Mouse (Mus musculus): ENCODE measurements around the gene Mycbpap. TPM values are rescaled to one million over a fixed set of nuclear protein-coding genes. Genes with fewer than 3 reads are reported as not detected.

Mycbpap gene
- polyA plus RNA-seq, 1 experiment from 2014 or later, result 9.1 TPM

DNA sequence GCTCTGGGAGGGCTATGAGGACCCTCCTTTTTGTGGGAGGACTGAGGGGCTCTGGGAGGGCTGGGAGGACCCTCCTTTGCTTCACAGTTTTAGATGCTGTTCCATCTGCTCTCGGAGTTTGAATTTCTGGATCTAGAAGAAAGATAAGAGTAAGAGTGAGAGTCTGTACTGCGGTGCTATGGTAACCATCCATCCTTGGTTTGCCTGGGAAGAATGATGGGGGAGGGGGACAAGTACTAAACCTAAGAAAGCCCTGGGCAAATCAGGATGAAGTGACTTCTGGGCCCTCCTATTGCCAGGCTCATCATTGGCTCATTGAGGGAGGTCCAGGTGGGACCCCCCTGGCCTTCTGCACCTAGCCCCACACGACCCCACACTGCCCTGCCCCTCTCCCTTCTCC is 36.7 kb upstream of the Mycbpap start:
- no peaks in the 10 kb centered on the region for H3K4me1 ChIP-seq (ENCODE audit: control insufficient read depth, insufficient read depth, low read length)
- no peak for ATAC-seq (replicated peaks; ENCODE audit: insufficient number of reproducible peaks, low FRiP score, low TSS enrichment)
- no peaks in the 10 kb centered on the region for H3K27me3 ChIP-seq (ENCODE audit: control insufficient read depth, insufficient read depth, low read length)
- no peak overlapping the region for H3K9ac ChIP-seq (ENCODE audit: low read depth, low read length)
- no peak overlapping the region for H3K27ac ChIP-seq (ENCODE audit: low read depth, low read length)
- WGBS (ENCODE audit: insufficient replicate concordance), result 59% methylated on average over 3 of the region's 3 CpGs
- H3K4me3 ChIP-seq (ENCODE audit: low read depth, low read length), result no peak overlapping the region
- no peak overlapping the region for H3K4me2 ChIP-seq
- no peaks in the 10 kb centered on the region for H3K36me3 ChIP-seq (ENCODE audit: control insufficient read depth, insufficient read depth, low read length)
- H3K9me3 ChIP-seq (replicated peaks; ENCODE audit: control insufficient read depth, low read length), result no peaks in the 10 kb centered on the region

DNA sequence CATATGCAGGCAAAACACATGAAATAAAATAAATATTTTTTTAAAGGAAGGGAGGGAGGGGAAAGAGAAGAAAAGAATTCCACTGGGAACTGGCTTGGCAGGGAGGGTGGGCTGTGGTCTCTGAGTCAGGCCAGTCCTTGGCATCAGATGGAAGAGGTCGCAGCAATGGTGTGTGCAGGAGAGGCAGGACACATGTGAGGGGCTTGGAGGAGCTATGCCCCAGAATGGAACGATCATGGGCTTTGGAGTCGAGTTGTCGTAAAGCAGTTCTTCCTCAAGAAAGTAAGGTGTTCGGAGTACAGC is 28.9 kb upstream of the Mycbpap start:
- Histone ChIP-seq H3K9ac (ENCODE audit: low read depth, low read length) (no peak overlapping the region), H3K4me2 (no peak overlapping the region), H3K4me3 (ENCODE audit: low read depth, low read length) (no peak overlapping the region), H3K27ac (ENCODE audit: low read depth, low read length) (no peak overlapping the region), H3K36me3 (ENCODE audit: control insufficient read depth, insufficient read depth, low read length) (no peaks in the 10 kb centered on the region), H3K4me1 (ENCODE audit: control insufficient read depth, insufficient read depth, low read length) (0 out of 2 replicates have a peak, but pooled peaks cover 5% of the 10 kb centered on the region), H3K27me3 (ENCODE audit: control insufficient read depth, insufficient read depth, low read length) (no peaks in the 10 kb centered on the region), H3K9me3 (replicated peaks; ENCODE audit: control insufficient read depth, low read length) (no peaks in the 10 kb centered on the region)
- WGBS (ENCODE audit: insufficient replicate concordance), result 84% methylated on average over 5 of the region's 5 CpGs
- ATAC-seq (replicated peaks; ENCODE audit: insufficient number of reproducible peaks, low FRiP score, low TSS enrichment), result no peak

DNA sequence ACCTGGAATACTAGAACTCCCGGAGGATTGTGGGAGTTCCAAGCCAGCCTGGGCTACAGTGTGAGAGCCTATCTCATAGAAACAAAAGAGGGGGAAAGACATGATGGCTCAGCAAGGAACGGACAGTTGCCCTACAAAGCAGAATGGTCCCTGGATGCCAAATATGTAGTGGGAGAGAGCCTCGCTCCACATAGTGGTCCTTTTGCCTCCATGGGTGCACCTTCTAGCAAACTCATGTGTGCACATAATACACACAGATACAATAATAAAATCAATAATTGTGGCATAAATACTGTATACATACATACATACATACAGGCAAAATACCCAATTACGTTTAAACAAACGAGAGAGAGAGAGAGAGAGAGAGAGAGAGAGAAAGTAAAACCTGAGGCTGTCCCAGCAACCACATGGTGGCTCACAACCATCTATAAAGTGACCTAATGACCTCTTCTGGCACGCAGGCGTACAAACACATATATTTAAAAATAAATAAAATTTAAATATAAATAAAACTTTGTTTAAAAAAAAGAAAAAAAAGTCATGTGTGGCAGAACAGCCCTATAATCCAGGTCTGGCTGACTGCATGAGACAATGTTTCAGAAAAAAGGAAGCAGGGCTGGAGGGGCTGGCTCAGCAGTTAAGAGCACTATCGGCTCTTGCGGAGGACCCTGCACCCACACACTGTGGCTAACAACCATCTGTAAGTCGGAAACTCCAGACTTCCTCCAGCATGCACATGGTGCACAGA is 28.3 kb upstream of the Mycbpap start:
- Histone ChIP-seq H3K9me3 (replicated peaks; ENCODE audit: control insufficient read depth, low read length) (no peaks in the 10 kb centered on the region), H3K36me3 (ENCODE audit: control insufficient read depth, insufficient read depth, low read length) (no peaks in the 10 kb centered on the region), H3K4me3 (ENCODE audit: low read depth, low read length) (no peak overlapping the region), H3K4me1 (ENCODE audit: control insufficient read depth, insufficient read depth, low read length) (peaks cover 6% of the 10 kb centered on the region; the same call in 1 of the 2 replicates), H3K9ac (ENCODE audit: low read depth, low read length) (0 out of 2 replicates have a peak overlapping the region, but pooled peaks have one; percentile 80), H3K27ac (ENCODE audit: low read depth, low read length) (no peak overlapping the region), H3K4me2 (no peak overlapping the region), H3K27me3 (ENCODE audit: control insufficient read depth, insufficient read depth, low read length) (no peaks in the 10 kb centered on the region)
- no peak for ATAC-seq (replicated peaks; ENCODE audit: insufficient number of reproducible peaks, low FRiP score, low TSS enrichment)
- 75% methylated on average over 10 of the region's 10 CpGs for WGBS (ENCODE audit: insufficient replicate concordance)

DNA sequence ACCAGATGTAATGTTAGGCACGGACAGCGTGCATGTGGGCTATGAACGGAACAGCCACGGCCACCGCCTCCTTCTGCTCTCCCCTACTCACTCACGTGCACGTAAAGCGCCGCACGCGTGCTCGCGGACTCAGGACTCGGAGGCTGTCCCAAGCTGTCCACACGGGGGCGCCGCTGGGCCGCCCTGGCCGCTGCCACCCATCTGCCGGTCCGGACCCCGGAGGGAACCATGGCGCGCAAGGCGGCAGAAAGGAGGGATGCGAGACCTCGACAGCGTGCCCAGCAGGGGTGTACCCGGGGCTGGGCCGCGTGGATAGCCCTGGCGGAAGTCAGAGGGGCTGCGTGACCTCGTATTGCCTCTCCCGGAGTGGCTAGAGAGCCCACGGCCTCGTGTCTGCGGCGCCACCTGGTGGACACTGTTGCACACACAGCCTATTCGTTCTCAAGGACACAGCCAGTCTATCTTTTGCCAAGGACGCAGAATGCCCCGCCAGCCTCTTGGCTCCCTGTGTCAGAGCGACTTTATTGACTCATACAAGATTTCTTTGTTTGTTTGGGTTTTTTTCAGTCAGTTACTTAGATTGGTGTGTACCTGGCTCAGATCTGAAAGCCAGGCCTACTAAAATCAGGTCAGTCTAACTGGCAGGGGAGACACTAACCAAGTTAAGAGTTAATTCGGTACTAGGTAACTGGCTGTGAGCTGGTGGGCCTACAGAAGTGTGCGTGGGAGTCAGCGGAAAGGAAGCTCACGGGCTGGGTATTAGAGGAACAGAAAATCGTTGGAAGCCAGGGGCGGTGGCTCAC is 27.5 kb upstream of the Mycbpap start, which contains the start of gene Rsad1:
Rsad1 (minus strand) TSS at position 368 of the 803 bp plus-strand sequence.
- Histone ChIP-seq H3K9ac (ENCODE audit: low read depth, low read length) (peak within 1 kb of the TSS; percentile 80), H3K36me3 (ENCODE audit: control insufficient read depth, insufficient read depth, low read length) (no peaks in the 10 kb centered on the region), H3K9me3 (replicated peaks; ENCODE audit: control insufficient read depth, low read length) (no peaks in the 10 kb centered on the region), H3K4me2 (peak within 1 kb of the TSS; percentile 83), H3K4me1 (ENCODE audit: control insufficient read depth, insufficient read depth, low read length) (peaks cover 7% of the 10 kb centered on the region; the same call in 1 of the 2 replicates), H3K27me3 (ENCODE audit: control insufficient read depth, insufficient read depth, low read length) (no peaks in the 10 kb centered on the region), H3K4me3 (ENCODE audit: low read depth, low read length) (peak within 1 kb of the TSS; percentile 61), H3K27ac (ENCODE audit: low read depth, low read length) (peak within 1 kb of the TSS; percentile 80)
- 3% methylated on average over 49 of the region's 49 CpGs for WGBS (ENCODE audit: insufficient replicate concordance)
- ATAC-seq (replicated peaks; ENCODE audit: insufficient number of reproducible peaks, low FRiP score, low TSS enrichment), result peak; percentile 72

DNA sequence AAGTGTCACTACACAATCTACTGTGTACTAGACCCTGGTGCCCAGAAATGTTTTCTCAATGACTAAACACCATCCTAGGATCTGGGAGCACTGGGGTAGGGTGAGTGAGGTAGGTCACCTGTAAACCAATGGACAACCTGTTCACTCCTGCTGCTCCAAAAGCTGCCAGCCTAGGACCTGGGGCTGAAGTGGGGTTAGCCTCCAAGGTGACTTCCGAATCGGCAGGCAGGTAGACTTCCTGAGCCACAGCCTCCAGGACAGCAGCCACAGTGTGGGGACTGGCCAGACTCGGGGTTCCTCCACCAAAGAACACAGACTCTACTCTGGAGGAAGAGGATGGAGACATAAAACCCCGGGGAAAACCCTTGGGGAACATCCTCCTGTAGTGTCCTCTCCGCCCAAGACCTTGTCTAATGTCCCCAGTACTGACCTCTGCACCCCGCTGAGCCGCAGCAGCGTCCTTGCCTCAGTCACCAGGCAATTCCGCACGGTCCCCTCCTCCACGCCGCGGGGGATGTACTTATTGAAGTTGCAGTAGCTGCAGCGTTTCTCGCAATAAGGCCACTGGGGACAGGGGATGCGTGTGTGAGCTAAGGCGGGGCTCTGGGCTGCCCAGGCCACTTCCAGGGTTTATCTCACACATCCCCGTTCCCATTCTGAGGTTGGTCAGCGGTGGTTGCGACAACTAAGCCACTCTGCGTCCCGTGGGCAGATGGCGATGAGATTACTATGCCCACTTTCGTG is 26.7 kb upstream of the Mycbpap start:
- Histone ChIP-seq H3K36me3 (ENCODE audit: control insufficient read depth, insufficient read depth, low read length) (no peaks in the 10 kb centered on the region), H3K4me1 (ENCODE audit: control insufficient read depth, insufficient read depth, low read length) (peaks cover 7% of the 10 kb centered on the region; the same call in 1 of the 2 replicates), H3K27me3 (ENCODE audit: control insufficient read depth, insufficient read depth, low read length) (no peaks in the 10 kb centered on the region), H3K9me3 (replicated peaks; ENCODE audit: control insufficient read depth, low read length) (no peaks in the 10 kb centered on the region), H3K27ac (ENCODE audit: low read depth, low read length) (no peak overlapping the region), H3K4me2 (peak overlapping the region; percentile 83), H3K4me3 (ENCODE audit: low read depth, low read length) (peak overlapping the region; percentile 61), H3K9ac (ENCODE audit: low read depth, low read length) (peak overlapping the region; percentile 80)
- WGBS (ENCODE audit: insufficient replicate concordance), result 14% methylated on average over 24 of the region's 24 CpGs
- ATAC-seq (replicated peaks; ENCODE audit: insufficient number of reproducible peaks, low FRiP score, low TSS enrichment), result peak; percentile 2; the same call in 1 of the 2 replicates

DNA sequence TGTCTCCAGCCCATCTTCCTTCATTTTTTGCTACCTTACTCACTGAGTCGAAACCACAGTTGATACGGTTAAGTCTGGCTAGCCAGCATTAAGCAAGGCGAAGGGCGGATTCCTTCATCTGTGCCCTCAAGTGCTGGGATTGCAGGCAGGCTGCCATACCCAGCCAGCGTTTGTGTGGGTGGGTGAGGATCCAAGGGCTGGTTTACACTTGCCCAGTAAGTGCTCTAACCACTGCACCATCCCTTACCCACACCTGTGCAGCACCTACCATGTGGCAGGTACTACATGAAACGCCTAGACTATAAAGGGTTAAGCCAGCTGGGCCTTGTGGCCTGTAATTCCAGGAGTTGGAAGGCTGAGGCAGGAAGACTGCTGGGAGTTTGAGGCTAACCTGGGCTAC is 25.7 kb upstream of the Mycbpap start:
- Histone ChIP-seq H3K4me3 (ENCODE audit: low read depth, low read length) (no peak overlapping the region), H3K9ac (ENCODE audit: low read depth, low read length) (no peak overlapping the region), H3K27ac (ENCODE audit: low read depth, low read length) (no peak overlapping the region), H3K27me3 (ENCODE audit: control insufficient read depth, insufficient read depth, low read length) (no peaks in the 10 kb centered on the region), H3K4me2 (no peak overlapping the region), H3K36me3 (ENCODE audit: control insufficient read depth, insufficient read depth, low read length) (no peaks in the 10 kb centered on the region), H3K9me3 (replicated peaks; ENCODE audit: control insufficient read depth, low read length) (no peaks in the 10 kb centered on the region), H3K4me1 (ENCODE audit: control insufficient read depth, insufficient read depth, low read length) (peaks cover 7% of the 10 kb centered on the region; the same call in 1 of the 2 replicates)
- ATAC-seq (replicated peaks; ENCODE audit: insufficient number of reproducible peaks, low FRiP score, low TSS enrichment), result no peak
- WGBS (ENCODE audit: insufficient replicate concordance), result 87% methylated on average over 6 of the region's 6 CpGs

DNA sequence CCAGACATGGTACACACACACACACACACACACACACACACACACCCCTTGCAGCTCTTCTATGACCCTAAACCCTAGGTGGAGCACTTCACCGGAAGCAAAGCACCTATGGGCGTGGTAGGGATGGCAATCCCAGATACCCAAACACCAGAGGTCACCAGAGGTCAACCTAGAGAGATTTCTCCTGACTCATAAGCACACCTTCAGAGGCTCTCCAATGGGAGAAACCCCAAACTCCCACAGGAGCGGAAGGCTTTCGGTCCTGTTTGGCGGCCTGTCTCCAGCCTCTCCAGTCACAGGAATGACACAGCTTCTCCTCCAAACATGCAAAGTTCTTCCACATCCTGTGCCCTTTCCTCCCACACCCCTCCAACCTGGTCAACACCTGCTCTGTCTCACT is 24.8 kb upstream of the Mycbpap start:
- no peak overlapping the region for H3K4me3 ChIP-seq (ENCODE audit: low read depth, low read length)
- no peaks in the 10 kb centered on the region for H3K9me3 ChIP-seq (replicated peaks; ENCODE audit: control insufficient read depth, low read length)
- ATAC-seq (replicated peaks; ENCODE audit: insufficient number of reproducible peaks, low FRiP score, low TSS enrichment), result no peak
- H3K27me3 ChIP-seq (ENCODE audit: control insufficient read depth, insufficient read depth, low read length), result no peaks in the 10 kb centered on the region
- no peak overlapping the region for H3K4me2 ChIP-seq
- H3K4me1 ChIP-seq (ENCODE audit: control insufficient read depth, insufficient read depth, low read length), result peaks cover 7% of the 10 kb centered on the region; the same call in 1 of the 2 replicates
- H3K9ac ChIP-seq (ENCODE audit: low read depth, low read length), result no peak overlapping the region
- H3K36me3 ChIP-seq (ENCODE audit: control insufficient read depth, insufficient read depth, low read length), result no peaks in the 10 kb centered on the region
- WGBS (ENCODE audit: insufficient replicate concordance), result 86% methylated on average over 5 of the region's 5 CpGs
- H3K27ac ChIP-seq (ENCODE audit: low read depth, low read length), result no peak overlapping the region

DNA sequence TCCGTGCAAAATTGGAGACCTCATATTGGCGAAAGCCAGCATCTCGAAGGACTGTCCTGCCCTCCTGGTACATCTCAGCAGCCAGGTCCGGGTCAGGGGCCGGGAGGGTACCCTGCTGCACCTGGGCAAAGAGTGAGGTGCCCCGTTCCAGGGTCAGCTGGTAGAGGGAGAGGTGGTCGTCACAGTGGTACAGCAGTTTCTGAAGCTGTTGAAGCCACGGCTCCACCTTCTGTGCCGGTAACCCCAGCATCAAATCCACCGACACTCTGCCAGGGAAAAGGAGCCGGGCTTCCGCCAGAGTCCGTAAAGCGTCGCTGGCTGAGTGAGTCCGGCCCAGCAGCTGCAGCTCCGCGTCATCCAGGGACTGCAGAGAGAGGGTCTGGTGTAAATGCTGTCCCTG is 22.9 kb upstream of the Mycbpap start:
- no peaks in the 10 kb centered on the region for H3K27me3 ChIP-seq (ENCODE audit: control insufficient read depth, insufficient read depth, low read length)
- ATAC-seq (replicated peaks; ENCODE audit: insufficient number of reproducible peaks, low FRiP score, low TSS enrichment), result 0 out of 2 replicates have a peak, but pooled peaks have one; percentile 11
- H3K4me2 ChIP-seq, result peak overlapping the region; percentile 53
- WGBS (ENCODE audit: insufficient replicate concordance), result 48% methylated on average over 18 of the region's 18 CpGs
- no peaks in the 10 kb centered on the region for H3K36me3 ChIP-seq (ENCODE audit: control insufficient read depth, insufficient read depth, low read length)
- H3K9ac ChIP-seq (ENCODE audit: low read depth, low read length), result no peak overlapping the region
- H3K4me1 ChIP-seq (ENCODE audit: control insufficient read depth, insufficient read depth, low read length), result peaks cover 5% of the 10 kb centered on the region; the same call in 1 of the 2 replicates
- no peak overlapping the region for H3K27ac ChIP-seq (ENCODE audit: low read depth, low read length)
- H3K4me3 ChIP-seq (ENCODE audit: low read depth, low read length), result 0 out of 2 replicates have a peak overlapping the region, but pooled peaks have one; percentile 8
- no peaks in the 10 kb centered on the region for H3K9me3 ChIP-seq (replicated peaks; ENCODE audit: control insufficient read depth, low read length)
